Mouse (Mus musculus): Measurements from ENCODE around the gene Mansc4.
A peak's percentile ranks its signal among the peaks of the same experiment; 100 is the strongest.

Gene Mansc4

GRCm38 (mm10) chr6:147086594-147087225 lies at the start of gene Mansc4:
Mansc4 (minus strand) TSS chr6:147087032.
- DNase-seq (ENCODE audit: low spot score): no peak

- DNase-seq (ENCODE audit: low spot score): no peak
Measured at GRCm38 (mm10) chr6:147127239-147127638, 40.4 kb upstream of the Mansc4 start.

GRCm38 (mm10) chr6:147121320-147121719 lies 34.5 kb upstream of the Mansc4 start:
- DNase-seq (ENCODE audit: low spot score): no peak

GRCm38 (mm10) chr6:147118190-147118589 lies 31.4 kb upstream of the Mansc4 start:
- DNase-seq (ENCODE audit: low spot score): no peak

- no peak for DNase-seq (ENCODE audit: low spot score)
Measured at GRCm38 (mm10) chr6:147117764-147118163, 30.9 kb upstream of the Mansc4 start.

GRCm38 (mm10) chr6:147116579-147116978 lies 29.7 kb upstream of the Mansc4 start:
- DNase-seq (ENCODE audit: low spot score): peak; percentile 67

GRCm38 (mm10) chr6:147109283-147109682 lies 22.5 kb upstream of the Mansc4 start:
- DNase-seq (ENCODE audit: low spot score): no peak

- no peak for DNase-seq (ENCODE audit: low spot score)
Measured at GRCm38 (mm10) chr6:147106716-147107115, 19.9 kb upstream of the Mansc4 start.

- DNase-seq (ENCODE audit: low spot score): no peak
Measured at GRCm38 (mm10) chr6:147105529-147105928, 18.7 kb upstream of the Mansc4 start.

GRCm38 (mm10) chr6:147102293-147102692 lies 15.5 kb upstream of the Mansc4 start:
- no peak for DNase-seq (ENCODE audit: low spot score)

GRCm38 (mm10) chr6:147099458-147100277 lies 12.8 kb upstream of the Mansc4 start:
- DNase-seq (ENCODE audit: low spot score): no peak

- DNase-seq (ENCODE audit: low spot score): no peak
Measured at GRCm38 (mm10) chr6:147097346-147097929, 10.6 kb upstream of the Mansc4 start.

- no peak for DNase-seq (ENCODE audit: low spot score)
Measured at GRCm38 (mm10) chr6:147096934-147097333, 10.1 kb upstream of the Mansc4 start.

GRCm38 (mm10) chr6:147096109-147096508 lies 9.3 kb upstream of the Mansc4 start:
- DNase-seq (ENCODE audit: low spot score): no peak

- DNase-seq (ENCODE audit: low spot score): no peak
Measured at GRCm38 (mm10) chr6:147094771-147095170, 7.9 kb upstream of the Mansc4 start.

GRCm38 (mm10) chr6:147092136-147092535 lies 5.3 kb upstream of the Mansc4 start:
- DNase-seq (ENCODE audit: low spot score): no peak

- DNase-seq (ENCODE audit: low spot score): no peak
Measured at GRCm38 (mm10) chr6:147091136-147092120, 4.6 kb upstream of the Mansc4 start, which contains the start of gene Klhl42. Klhl42 (plus strand) TSS chr6:147091379.

- no peak for DNase-seq (ENCODE audit: low spot score)
Measured at GRCm38 (mm10) chr6:147090191-147090590, 3.4 kb upstream of the Mansc4 start.

- DNase-seq (ENCODE audit: low spot score): no peak
Measured at GRCm38 (mm10) chr6:147088517-147088916, 1.7 kb upstream of the Mansc4 start.

- DNase-seq (ENCODE audit: low spot score): no peak
Measured at GRCm38 (mm10) chr6:147087736-147088135, 904 bp upstream of the Mansc4 start.

GRCm38 (mm10) chr6:147085398-147086040 lies 1.3 kb downstream of the Mansc4 start:
- no peak for DNase-seq (ENCODE audit: low spot score)

Data from urinary bladder, postnatal 10 days (tissue).